Mouse (Mus musculus) forebrain, embryonic 16.5 days (tissue): ENCODE results near the gene Soga1. TPM values are rescaled to one million over a fixed set of nuclear protein-coding genes. Genes with fewer than 3 reads are reported as not detected.

Experiments
- ATAC-seq: fragments of 200-750 bp; cut with Nextera tagmentation; 2 replicates; pipeline ENCODE4 v1.8.0; 2017; ENCODE audit warnings: mild to moderate bottlenecking, moderate library complexity
- H3K27ac ChIP-seq: fragments of 300-500 bp; sonication (generic); 2 replicates; pipeline ENCODE4 v1.5.1; 2014; ENCODE audit warnings: low read length, control low read depth
- H3K27me3 ChIP-seq: fragments of 300-500 bp; sonication (generic); replicated peaks from 2 replicates; pipeline ENCODE4 v1.6.1; 2014; ENCODE audit warnings: low read length; ENCODE audit not compliant: control insufficient read depth, insufficient read depth
- H3K36me3 ChIP-seq: fragments of 300-500 bp; sonication (generic); 2 replicates; pipeline ENCODE4 v1.6.1; 2014; ENCODE audit not compliant: control insufficient read depth, insufficient read depth
- H3K4me1 ChIP-seq: fragments of 300-500 bp; sonication (generic); replicated peaks from 2 replicates; pipeline ENCODE4 v1.6.1; 2014; ENCODE audit warnings: low read length; ENCODE audit not compliant: control insufficient read depth, insufficient read depth
- H3K4me2 ChIP-seq: fragments of 300-500 bp; sonication (generic); 2 replicates; pipeline ENCODE4 v1.6.1; 2014; ENCODE audit warnings: mild to moderate bottlenecking, low read length, control low read depth
- H3K4me3 ChIP-seq: fragments of 300-500 bp; sonication (generic); replicated peaks from 2 replicates; pipeline ENCODE4 v1.5.1; 2014; ENCODE audit warnings: mild to moderate bottlenecking, low read length, control low read depth
- H3K9ac ChIP-seq: fragments of 300-500 bp; sonication (generic); replicated peaks from 2 replicates; pipeline ENCODE4 v1.6.1; 2014; ENCODE audit warnings: low read depth, low read length, control low read depth
- H3K9me3 ChIP-seq: fragments of 300-500 bp; sonication (generic); 2 replicates; pipeline ENCODE4 v1.6.1; 2016; ENCODE audit warnings: low read length; ENCODE audit not compliant: control insufficient read depth
- WGBS: fragments of 180-500 bp; shearing (Covaris S2); extraction: QIAGEN DNeasy Blood & Tissue Kit; methylation state at CpG from one replicate; pipeline ENCODE4 v1.1.7; 2014; 5-methylcytosine and 5-hydroxymethylcytosine counted together
- polyA plus RNA-seq: library from polyadenylated mRNA; unstranded; fragments of >200 nt; fragmentation: Nextera tagmentation; extraction: Ambion mirVana; gene quantifications from 2 replicates; pipeline ENCODE4 v1.2.1, GENCODE M21; 2015

Soga1 gene
- polyA plus RNA-seq, 1 experiment from 2014 or later, result 5.8 TPM

DNA sequence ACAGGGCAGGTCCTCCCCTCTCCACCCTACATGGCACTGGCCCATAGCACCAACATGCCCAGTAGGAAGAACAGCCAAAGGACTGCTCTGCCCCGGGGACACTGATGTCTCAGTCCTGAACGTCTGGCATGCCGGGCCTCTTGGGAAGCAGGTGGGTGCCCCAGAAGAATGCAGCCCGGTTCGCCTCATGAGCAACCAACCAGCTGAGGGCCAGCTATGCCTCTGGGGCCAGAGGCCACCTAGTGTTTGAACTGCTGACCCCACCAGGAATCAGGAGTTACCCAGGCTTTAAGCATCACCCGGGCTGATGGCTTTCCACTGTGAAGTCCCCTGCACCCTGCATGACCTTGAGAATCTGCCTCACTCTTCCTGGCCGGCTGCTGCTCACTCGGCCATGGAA is 26.6 kb downstream of the Soga1 start:
- Histone ChIP-seq H3K9me3 (no peaks in the 10 kb centered on the region), H3K36me3 (peaks cover 12% of the 10 kb centered on the region), H3K9ac (no peak overlapping the region), H3K4me1 (peaks cover 45% of the 10 kb centered on the region), H3K4me3 (no peak overlapping the region), H3K27ac (no peak overlapping the region), H3K4me2 (no peak overlapping the region), H3K27me3 (no peaks in the 10 kb centered on the region)
- no peak for ATAC-seq
- WGBS, result 86% methylated on average over 8 of the region's 8 CpGs

DNA sequence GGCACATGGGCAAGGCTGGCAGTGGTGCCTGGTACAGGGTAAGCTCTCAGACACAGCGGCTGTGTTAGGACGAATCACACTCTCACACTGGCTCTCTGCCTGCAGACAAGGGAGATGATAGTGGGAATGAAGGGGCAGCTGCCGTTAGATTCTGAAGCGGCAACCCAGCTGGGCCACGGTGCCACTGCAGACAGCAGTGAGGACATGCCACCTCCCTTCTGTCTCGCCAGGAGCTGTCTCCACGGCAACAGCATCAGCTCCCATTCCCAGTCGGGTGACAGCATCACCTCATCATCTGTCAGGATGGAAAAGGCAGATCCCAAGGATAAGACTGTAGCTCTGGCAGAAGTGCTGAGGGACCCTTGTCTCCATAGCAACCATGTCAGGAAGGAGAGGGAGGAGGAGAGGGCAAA is 29.2 kb downstream of the Soga1 start:
- Histone ChIP-seq H3K4me2 (peak overlapping the region; percentile 32), H3K27me3 (no peaks in the 10 kb centered on the region), H3K9ac (peak overlapping the region; percentile 3), H3K4me3 (no peak overlapping the region), H3K36me3 (peaks cover 15% of the 10 kb centered on the region), H3K27ac (peak overlapping the region; percentile 92), H3K4me1 (peaks cover 38% of the 10 kb centered on the region), H3K9me3 (no peaks in the 10 kb centered on the region)
- peak; percentile 88 for ATAC-seq
- WGBS, result 11% methylated on average over 8 of the region's 8 CpGs

DNA sequence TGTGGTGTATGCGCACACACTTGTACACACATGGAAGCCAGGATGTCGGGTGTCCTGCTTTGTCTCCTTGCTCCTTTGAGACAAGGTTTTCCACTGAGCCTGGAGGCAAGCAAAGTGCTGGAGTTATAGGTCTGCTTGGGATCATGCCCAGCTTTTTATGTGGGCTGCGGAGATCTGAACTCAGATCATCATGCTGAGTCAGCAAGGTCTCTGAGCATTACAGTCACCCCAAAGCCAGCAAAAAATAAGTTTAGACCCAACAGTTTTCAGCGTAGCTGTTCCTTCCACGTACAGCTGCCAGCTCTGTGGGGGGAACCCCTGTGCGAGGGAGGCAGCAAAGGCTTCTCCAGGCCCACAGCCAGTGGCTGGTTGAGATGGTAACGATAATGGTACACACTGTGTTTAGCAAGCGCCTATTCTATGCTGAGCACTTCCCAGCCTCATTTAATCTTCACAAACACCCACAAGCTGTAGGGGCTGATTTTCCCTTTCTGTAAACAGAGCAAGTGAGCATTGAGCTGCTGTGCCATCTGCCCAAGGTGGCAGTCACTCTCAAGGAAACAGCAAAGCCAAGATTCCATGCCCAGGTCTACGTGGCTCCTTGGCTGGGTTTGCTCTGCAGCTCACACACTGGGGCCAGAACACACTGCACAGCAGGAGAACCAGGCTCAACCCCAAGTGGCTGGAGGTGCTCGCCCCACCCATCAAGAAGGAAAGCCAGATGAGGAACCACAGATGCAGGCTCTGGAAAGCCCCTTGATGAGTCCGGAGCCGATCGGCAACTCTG is 30.5 kb downstream of the Soga1 start:
- H3K9me3 ChIP-seq, result no peaks in the 10 kb centered on the region
- H3K4me1 ChIP-seq, result peaks cover 34% of the 10 kb centered on the region
- 61% methylated on average over 13 of the region's 13 CpGs for WGBS
- H3K36me3 ChIP-seq, result peaks cover 19% of the 10 kb centered on the region
- H3K27ac ChIP-seq, result peak overlapping the region; percentile 92
- H3K4me2 ChIP-seq, result no peak overlapping the region
- ATAC-seq, result peak; percentile 21; the same call in 1 of the 2 replicates
- H3K27me3 ChIP-seq, result no peaks in the 10 kb centered on the region
- H3K9ac ChIP-seq, result peak overlapping the region; percentile 17; the same call in 1 of the 2 replicates
- H3K4me3 ChIP-seq, result no peak overlapping the region

DNA sequence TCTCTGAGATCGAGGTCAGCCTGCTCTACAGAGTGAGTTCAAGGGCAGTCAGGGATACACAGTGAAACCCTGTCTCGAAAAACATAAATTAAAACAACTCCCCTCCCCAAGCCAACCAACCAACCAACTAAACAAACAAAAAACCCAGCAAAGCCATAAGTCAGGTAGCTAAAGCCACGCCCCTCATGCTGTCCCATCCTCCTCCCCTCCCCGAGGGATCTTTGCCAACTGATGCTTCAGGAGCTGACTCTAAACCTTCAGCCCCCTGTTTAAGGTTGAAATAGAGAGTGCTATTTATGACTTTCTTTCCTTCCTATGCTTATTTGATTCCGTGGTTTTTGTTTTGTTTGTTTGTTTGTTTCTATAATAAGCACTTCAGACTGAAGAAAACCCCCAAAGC is 32.1 kb downstream of the Soga1 start:
- Histone ChIP-seq H3K27me3 (no peaks in the 10 kb centered on the region), H3K4me2 (no peak overlapping the region), H3K36me3 (peaks cover 11% of the 10 kb centered on the region), H3K9ac (no peak overlapping the region), H3K27ac (no peak overlapping the region), H3K4me1 (peaks cover 40% of the 10 kb centered on the region), H3K4me3 (no peak overlapping the region), H3K9me3 (no peaks in the 10 kb centered on the region)
- ATAC-seq, result no peak
- WGBS, result 89% methylated on average over 5 of the region's 5 CpGs

DNA sequence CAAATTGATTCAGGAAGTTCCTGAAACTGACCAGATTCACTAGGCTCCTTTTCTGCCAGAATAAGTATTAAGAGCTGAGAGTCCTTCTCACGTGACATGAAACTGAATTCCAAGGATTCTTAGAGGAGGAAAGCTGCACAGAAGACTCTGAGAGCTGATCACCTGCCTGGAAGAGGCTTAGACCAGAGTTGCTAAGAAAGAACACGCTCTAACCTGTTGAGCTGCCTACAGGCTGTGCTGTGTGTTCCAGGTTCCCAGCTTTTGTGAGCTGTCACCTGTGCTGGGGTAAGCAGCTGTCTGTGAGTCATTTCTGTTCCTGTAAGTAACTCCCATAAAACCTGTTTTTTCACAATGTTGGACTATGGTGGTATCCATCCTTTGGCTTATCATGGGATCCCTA is 33.1 kb downstream of the Soga1 start:
- ATAC-seq, result no peak
- Histone ChIP-seq H3K4me1 (peaks cover 38% of the 10 kb centered on the region), H3K27ac (no peak overlapping the region), H3K4me3 (no peak overlapping the region), H3K9ac (no peak overlapping the region), H3K36me3 (peaks cover 11% of the 10 kb centered on the region), H3K27me3 (no peaks in the 10 kb centered on the region), H3K9me3 (no peaks in the 10 kb centered on the region), H3K4me2 (no peak overlapping the region)
- WGBS, result 100% methylated on average over 2 of the region's 2 CpGs

DNA sequence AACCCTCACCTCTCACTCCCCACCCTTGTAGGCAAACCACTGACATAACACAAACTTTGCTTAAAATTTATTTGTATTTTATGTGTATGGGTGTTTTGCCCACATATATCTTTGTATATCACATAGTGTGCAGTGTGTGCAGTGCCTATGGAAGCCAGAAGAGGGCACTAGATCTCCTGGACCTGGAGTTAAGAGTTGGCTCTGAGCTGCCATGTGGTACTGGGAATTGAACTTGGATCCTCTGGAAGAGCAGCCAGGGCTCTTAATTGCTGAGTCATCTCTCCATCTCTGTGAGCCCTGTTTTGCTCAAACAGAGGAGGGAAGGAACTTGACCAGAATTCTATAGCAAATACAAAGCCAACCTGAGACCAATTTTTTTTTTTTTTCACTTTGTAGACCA is 35.1 kb downstream of the Soga1 start:
- Histone ChIP-seq H3K36me3 (peaks cover 29% of the 10 kb centered on the region), H3K9me3 (no peaks in the 10 kb centered on the region)

DNA sequence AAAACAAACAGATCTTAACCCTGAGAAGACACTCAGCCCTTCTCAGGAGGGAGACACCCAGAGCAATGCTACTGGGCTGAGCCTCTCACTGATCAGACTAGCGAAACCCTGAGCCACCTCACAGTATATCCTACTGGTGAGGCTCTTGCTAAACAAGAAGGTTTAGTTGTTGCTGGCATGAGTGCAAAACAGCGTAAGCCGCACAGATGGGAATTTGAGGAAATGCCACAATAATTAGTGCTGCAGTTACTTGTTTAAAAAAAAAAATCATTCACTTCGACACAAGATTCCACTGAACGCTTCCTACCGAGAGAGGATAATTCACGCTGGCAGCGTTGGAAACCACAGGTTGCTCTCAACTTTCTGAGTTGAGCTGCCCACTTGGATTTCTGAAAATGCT is 35.5 kb downstream of the Soga1 start:
- H3K36me3 ChIP-seq, result peaks cover 29% of the 10 kb centered on the region
- H3K27ac ChIP-seq, result no peak overlapping the region
- 58% methylated on average over 8 of the region's 8 CpGs for WGBS

More for the DNA sequence above, 35.1 kb downstream of the Soga1 start:
- ATAC-seq, result no peak
- Histone ChIP-seq H3K27me3 (no peaks in the 10 kb centered on the region), H3K4me1 (peaks cover 19% of the 10 kb centered on the region), H3K4me2 (no peak overlapping the region), H3K4me3 (no peak overlapping the region), H3K9ac (no peak overlapping the region), H3K27ac (no peak overlapping the region)

DNA sequence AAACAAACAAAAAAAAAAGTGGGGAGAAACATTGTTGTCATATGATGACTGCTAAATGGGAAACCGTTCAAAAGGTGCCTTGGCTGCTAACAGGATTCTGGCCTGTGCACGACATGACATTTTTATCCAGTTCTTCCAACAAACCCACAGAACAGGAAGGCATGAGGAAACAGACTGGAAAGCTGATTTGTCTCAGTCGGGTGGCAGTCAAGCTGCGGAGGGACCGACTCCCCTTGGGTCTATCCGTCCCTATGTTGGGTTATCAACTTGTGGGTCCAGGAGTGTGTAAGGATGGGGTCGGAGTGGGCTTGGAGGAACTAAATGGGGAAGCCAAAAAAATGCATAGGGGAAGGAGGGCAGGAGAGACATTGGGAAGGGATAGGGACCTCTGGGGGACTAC is 37.6 kb downstream of the Soga1 start:
- Histone ChIP-seq H3K36me3 (peaks cover 29% of the 10 kb centered on the region), H3K27me3 (no peaks in the 10 kb centered on the region), H3K9me3 (no peaks in the 10 kb centered on the region), H3K27ac (no peak overlapping the region), H3K4me2 (no peak overlapping the region), H3K4me1 (peaks cover 6% of the 10 kb centered on the region), H3K4me3 (no peak overlapping the region), H3K9ac (no peak overlapping the region)
- no peak for ATAC-seq
- 93% methylated on average over 7 of the region's 7 CpGs for WGBS

More for the DNA sequence above, 35.5 kb downstream of the Soga1 start:
- no peaks in the 10 kb centered on the region for H3K9me3 ChIP-seq
- no peak for ATAC-seq
- no peaks in the 10 kb centered on the region for H3K27me3 ChIP-seq
- no peak overlapping the region for H3K9ac ChIP-seq
- H3K4me1 ChIP-seq, result peaks cover 15% of the 10 kb centered on the region
- H3K4me2 ChIP-seq, result no peak overlapping the region
- no peak overlapping the region for H3K4me3 ChIP-seq

DNA sequence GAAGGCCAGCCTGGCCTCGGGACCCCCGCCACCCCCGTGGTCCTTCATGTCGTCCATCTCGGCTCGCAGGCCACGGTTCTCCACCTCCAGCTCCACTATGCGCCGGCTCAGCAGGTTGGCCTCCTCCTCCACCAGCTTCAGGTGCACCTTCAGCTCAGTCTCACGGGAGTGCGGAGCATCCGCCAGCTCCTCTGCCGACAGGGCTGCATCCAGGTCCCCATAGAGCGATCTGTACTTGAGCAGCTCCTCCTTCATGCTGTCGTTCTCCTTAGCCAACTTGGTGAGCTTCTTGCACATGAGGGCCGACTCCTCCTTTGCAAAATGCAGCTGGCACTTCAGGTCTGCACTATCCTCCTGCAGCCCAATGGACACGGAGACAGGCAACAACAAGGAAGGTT is 38.4 kb downstream of the Soga1 start:
- Histone ChIP-seq H3K4me3 (no peak overlapping the region), H3K9ac (no peak overlapping the region), H3K4me2 (no peak overlapping the region), H3K27me3 (no peaks in the 10 kb centered on the region), H3K9me3 (no peaks in the 10 kb centered on the region), H3K27ac (no peak overlapping the region), H3K36me3 (peaks cover 24% of the 10 kb centered on the region), H3K4me1 (peaks cover 6% of the 10 kb centered on the region)
- 86% methylated on average over 17 of the region's 17 CpGs for WGBS
- no peak for ATAC-seq
